Mouse (Mus musculus) C2C12 (cell line): ENCODE results near the gene Ick.

ENCODE experiments used
- CTCF ChIP-seq: IDR thresholded peaks from one replicate; pipeline ENCODE4 v1.5.1; 2011; ENCODE audit not compliant: control insufficient read depth, insufficient read depth, insufficient read length
- MAX ChIP-seq: IDR thresholded peaks from one replicate; pipeline ENCODE4 v1.6.1; 2011; ENCODE audit warnings: mild to moderate bottlenecking, control low read depth
- MYOG ChIP-seq: IDR thresholded peaks from one replicate; pipeline ENCODE4 v1.6.1; 2011; ENCODE audit not compliant: control insufficient read depth, insufficient read length; ENCODE audit errors: extremely low read depth
- USF1 ChIP-seq: IDR thresholded peaks from one replicate; pipeline ENCODE4 v1.6.1; 2011; ENCODE audit warnings: low read depth, mild to moderate bottlenecking, control low read depth, moderate library complexity

- TF ChIP-seq CTCF (no peak), MAX (no peak), USF1 (no peak), MYOG (no peak)
Measured at GRCm38 (mm10) chr9:78135658-78136057, 26.7 kb downstream of the Ick start.
